In genomic region chr6:148338326-148338957, GRCm38 (mm10) we compare ENCODE assay signal across 26 mouse cellular contexts.
A peak's percentile ranks its signal among the peaks of the same experiment; 100 is the strongest.
DNase-seq lines count a peak whose midpoint lies in the region; ATAC-seq lines count a peak whose summit lies in the region.
"Had no signal": no experiment of that assay in that cellular context is flagged by ENCODE, and none has a peak within 500 bp of the region (broad histone marks: within the 10 kb centered on the region; RNA-seq: fewer than 3 reads in every experiment).

No protein-coding gene starts in this region.

- peak; percentile 53; the same call in 1 of the 2 replicates for ATAC-seq in forebrain, embryonic 13.5 days
- peak; percentile 85 for ATAC-seq in midbrain, embryonic 13.5 days
- ATAC-seq: Patski had no signal

- no peak overlapping the region for H3K27ac ChIP-seq in forebrain, embryonic 13.5 days
- H3K27ac ChIP-seq in midbrain, embryonic 13.5 days, result no peak overlapping the region
- H3K27ac ChIP-seq: embryonic facial prominence, embryonic 12.5 days; heart, embryonic 13.5 days; hindbrain, embryonic 12.5 days; limb, embryonic 10.5 days; liver, embryonic 15.5 days; lung, embryonic 15.5 days had no signal

- no peak overlapping the region for H3K9ac ChIP-seq in forebrain, embryonic 13.5 days
- H3K9ac ChIP-seq in midbrain, embryonic 13.5 days (replicated peaks), result no peak overlapping the region
- H3K9ac ChIP-seq: embryonic facial prominence, embryonic 12.5 days; heart, embryonic 13.5 days; hindbrain, embryonic 12.5 days; liver, embryonic 15.5 days; lung, embryonic 15.5 days had no signal

- WGBS in forebrain, embryonic 13.5 days, result 6% methylated on average over 3 of the region's 3 CpGs
- 17% methylated on average over 3 of the region's 3 CpGs for WGBS in midbrain, embryonic 13.5 days

- no peak overlapping the region for H3K4me3 ChIP-seq in forebrain, embryonic 13.5 days
- H3K4me3 ChIP-seq in midbrain, embryonic 13.5 days (replicated peaks), result no peak overlapping the region
- H3K4me3 ChIP-seq: embryonic facial prominence, embryonic 12.5 days; erythroblast, embryonic 14.5 days; heart, embryonic 13.5 days; hindbrain, embryonic 12.5 days; limb, embryonic 10.5 days; liver, embryonic 15.5 days; lung, embryonic 15.5 days had no signal

- H3K9me3 ChIP-seq in forebrain, embryonic 13.5 days (replicated peaks), result no peaks in the 10 kb centered on the region
- H3K9me3 ChIP-seq in midbrain, embryonic 13.5 days, result no peaks in the 10 kb centered on the region
- H3K9me3 ChIP-seq: embryonic facial prominence, embryonic 12.5 days; G1E; heart, embryonic 13.5 days; hindbrain, embryonic 12.5 days; limb, embryonic 10.5 days; liver, embryonic 15.5 days; lung, embryonic 15.5 days had no signal

- no peaks in the 10 kb centered on the region for H3K36me3 ChIP-seq in forebrain, embryonic 13.5 days (ENCODE audit: poor library complexity, severe bottlenecking)
- no peaks in the 10 kb centered on the region for H3K36me3 ChIP-seq in midbrain, embryonic 13.5 days
- H3K36me3 ChIP-seq: embryonic facial prominence, embryonic 12.5 days; G1E; hindbrain, embryonic 12.5 days; limb, embryonic 10.5 days; liver, embryonic 15.5 days; lung, embryonic 15.5 days had no signal

- H3K4me1 ChIP-seq in forebrain, embryonic 13.5 days, result peaks cover 8% of the 10 kb centered on the region
- peaks cover 11% of the 10 kb centered on the region for H3K4me1 ChIP-seq in midbrain, embryonic 13.5 days (replicated peaks)
- H3K4me1 ChIP-seq: embryonic facial prominence, embryonic 12.5 days; heart, embryonic 13.5 days; hindbrain, embryonic 12.5 days; limb, embryonic 10.5 days; liver, embryonic 15.5 days; lung, embryonic 15.5 days had no signal

- H3K27me3 ChIP-seq in forebrain, embryonic 13.5 days, result no peaks in the 10 kb centered on the region
- H3K27me3 ChIP-seq in midbrain, embryonic 13.5 days, result no peaks in the 10 kb centered on the region
- H3K27me3 ChIP-seq: embryonic facial prominence, embryonic 12.5 days; heart, embryonic 13.5 days; hindbrain, embryonic 12.5 days; liver, embryonic 15.5 days; lung, embryonic 15.5 days; Patski had no signal

- no peak overlapping the region for H3K4me2 ChIP-seq in forebrain, embryonic 13.5 days
- no peak overlapping the region for H3K4me2 ChIP-seq in midbrain, embryonic 13.5 days (replicated peaks)
- H3K4me2 ChIP-seq: embryonic facial prominence, embryonic 12.5 days; heart, embryonic 13.5 days; hindbrain, embryonic 12.5 days; liver, embryonic 15.5 days; lung, embryonic 15.5 days had no signal

- peak; percentile 34 for DNase-seq in heart, adult 11 months
- DNase-seq in heart, adult 8-10 months (ENCODE audit: low spot score), result no peak
- peak; percentile 43 for DNase-seq in ZHBTc4 (ENCODE audit: low read depth, low spot score)
- no peak for DNase-seq in lung, postnatal 25 days (ENCODE audit: low spot score)
- no peak for DNase-seq in adipocyte (ENCODE audit: low spot score)
- DNase-seq in cerebellum, adult 9-11 months, result no peak
- DNase-seq: adrenal gland, postnatal 14 days; cerebellum, adult 8-10 months; gastrocnemius, postnatal 14 days; heart, adult 18-20 months; heart, postnatal 14 days; kidney, adult 11 months; layer of hippocampus, adult 9-11 months; liver; lung, postnatal 4 days had no signal

Comparison
In these comparisons a context has a peak if more than half of its experiments do, and no peak if none do; other contexts are left out.
1. DNase-seq: peak in heart, adult 11 months (single experiment) and ZHBTc4 (single experiment); none in heart, adult 8-10 months (single experiment), lung, postnatal 25 days (single experiment), adipocyte (single experiment) and cerebellum, adult 9-11 months (single experiment).